Mouse (Mus musculus) intestine, embryonic 16.5 days (tissue): ENCODE measurements around the gene Olfr703. TPM values are rescaled to one million over a fixed set of nuclear protein-coding genes. Genes with fewer than 3 reads are reported as not detected.

Experiments
- ATAC-seq: fragments of 200-750 bp; cut with Nextera tagmentation; 2 replicates; pipeline ENCODE4 v1.8.0; 2017; ENCODE audit warnings: moderate TSS enrichment, moderate library complexity
- H3K27ac ChIP-seq: fragments of 300-500 bp; sonication (generic); 2 replicates; pipeline ENCODE4 v1.5.1; 2014; ENCODE audit warnings: mild to moderate bottlenecking, low read length
- H3K27me3 ChIP-seq: fragments of 300-500 bp; sonication (generic); replicated peaks from 2 replicates; pipeline ENCODE4 v1.6.1; 2014; ENCODE audit warnings: low read length, control low read depth, mixed read lengths; ENCODE audit not compliant: control insufficient read depth, insufficient read depth
- H3K36me3 ChIP-seq: fragments of 300-500 bp; sonication (generic); 2 replicates; pipeline ENCODE4 v1.6.1; 2014; ENCODE audit warnings: low read length, control low read depth; ENCODE audit not compliant: control insufficient read depth, insufficient read depth
- H3K4me1 ChIP-seq: fragments of 300-500 bp; sonication (generic); 2 replicates; pipeline ENCODE4 v1.6.1; 2014; ENCODE audit warnings: low read length, control low read depth, mixed read lengths; ENCODE audit not compliant: control insufficient read depth, insufficient read depth
- H3K4me2 ChIP-seq: fragments of 300-500 bp; sonication (generic); 2 replicates; pipeline ENCODE4 v1.6.1; 2014; ENCODE audit warnings: low read depth, low read length, control low read depth
- H3K4me3 ChIP-seq: fragments of 300-500 bp; sonication (generic); 2 replicates; pipeline ENCODE4 v1.5.1; 2014; ENCODE audit warnings: mild to moderate bottlenecking, low read length
- H3K9ac ChIP-seq: fragments of 300-500 bp; sonication (generic); 2 replicates; pipeline ENCODE4 v1.6.1; 2014; ENCODE audit warnings: low read depth, low read length
- H3K9me3 ChIP-seq: fragments of 300-500 bp; sonication (generic); 2 replicates; pipeline ENCODE4 v1.6.1; 2016; ENCODE audit warnings: low read length, control low read depth; ENCODE audit not compliant: control insufficient read depth
- WGBS: fragments of 180-500 bp; shearing (Covaris S2); extraction: QIAGEN DNeasy Blood & Tissue Kit; methylation state at CpG from one replicate; pipeline ENCODE4 v1.1.7; 2014; 5-methylcytosine and 5-hydroxymethylcytosine counted together
- polyA plus RNA-seq: library from polyadenylated mRNA; unstranded; fragments of >200 nt; fragmentation: Nextera tagmentation; extraction: Ambion mirVana; gene quantifications from 2 replicates; pipeline ENCODE4 v1.2.1, GENCODE M21; 2015

Olfr703 gene
- polyA plus RNA-seq = not detected in 2 replicates

DNA sequence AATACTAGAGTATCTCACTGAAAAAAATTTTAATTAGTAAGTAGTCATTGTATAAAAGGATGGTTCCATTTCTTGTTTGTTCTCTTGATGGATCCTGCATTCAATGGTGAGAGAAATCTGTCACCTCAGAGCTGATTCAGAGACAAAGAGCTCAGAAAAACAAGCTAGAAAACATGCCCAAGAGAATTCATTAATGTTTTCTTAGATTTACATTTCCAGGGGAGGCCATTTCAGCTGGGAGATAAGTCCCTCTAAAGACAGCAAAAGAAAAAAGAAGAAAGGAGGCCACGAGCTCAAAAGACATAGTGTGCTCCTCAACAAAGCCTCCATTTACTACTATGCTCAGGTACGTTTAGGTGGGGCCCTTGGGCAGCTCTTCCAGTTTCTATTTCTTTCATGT lies at the start of gene Olfr703:
TSS of gene Olfr703 (plus strand) at position 301 of the 400 bp plus-strand sequence.
- Histone ChIP-seq H3K4me3 (no peak within 1 kb of the TSS), H3K9me3 (no peaks in the 10 kb centered on the region), H3K4me1 (no peaks in the 10 kb centered on the region), H3K9ac (no peak within 1 kb of the TSS), H3K27ac (no peak within 1 kb of the TSS), H3K27me3 (no peaks in the 10 kb centered on the region), H3K36me3 (no peaks in the 10 kb centered on the region), H3K4me2 (no peak within 1 kb of the TSS)
- 62% methylated on average over 2 of the region's 2 CpGs for WGBS
- no peak for ATAC-seq

DNA sequence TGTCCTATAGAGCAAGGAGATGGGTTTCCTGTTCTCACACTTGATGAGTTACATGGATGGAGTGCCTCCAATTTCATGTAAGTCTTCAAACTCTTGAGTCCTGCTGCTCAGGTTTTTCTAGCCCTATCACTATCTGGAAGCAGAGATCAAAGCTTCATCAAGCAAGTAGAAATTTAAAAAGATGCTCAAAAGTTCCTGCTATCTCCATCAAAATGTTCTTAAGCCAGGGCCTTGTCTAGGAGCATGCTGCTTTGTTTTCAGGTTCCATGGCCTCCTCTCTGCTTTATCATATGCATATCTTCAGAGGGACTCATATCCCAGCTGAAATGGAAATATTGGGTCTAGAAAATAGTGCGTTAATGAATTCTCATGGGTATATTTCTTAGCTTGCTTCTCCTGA lies 34.4 kb upstream of the Olfr703 start, which contains the start of gene Olfr700:
TSS of gene Olfr700 (minus strand) at position 101 of the 400 bp plus-strand sequence.
- Histone ChIP-seq H3K9ac (no peak within 1 kb of the TSS), H3K4me1 (no peaks in the 10 kb centered on the region), H3K36me3 (no peaks in the 10 kb centered on the region), H3K9me3 (no peaks in the 10 kb centered on the region), H3K4me2 (no peak within 1 kb of the TSS), H3K27me3 (no peaks in the 10 kb centered on the region), H3K4me3 (no peak within 1 kb of the TSS), H3K27ac (no peak within 1 kb of the TSS)
- ATAC-seq = no peak
- 87% methylated on average over 1 of the region's 1 CpGs for WGBS

DNA sequence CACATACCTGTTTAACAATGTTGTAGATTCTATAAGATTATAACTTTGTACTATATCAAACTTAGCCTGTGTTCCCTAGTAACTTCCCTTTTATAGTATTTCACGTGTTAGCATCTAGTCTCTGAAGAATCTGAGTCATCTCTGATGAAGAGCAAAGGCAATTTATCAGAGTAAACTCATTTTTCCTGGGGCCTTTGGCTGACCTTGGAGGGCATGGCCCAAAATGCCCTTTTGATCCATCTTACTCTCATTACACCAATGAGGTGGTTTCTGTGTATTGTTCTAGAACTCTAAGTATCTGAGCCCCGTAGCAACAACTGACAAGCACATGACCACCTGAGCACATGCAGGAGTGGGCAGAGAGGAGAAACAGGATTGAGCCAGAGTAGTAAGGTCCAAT lies 29.3 kb upstream of the Olfr703 start, which contains the start of gene Olfr701:
TSS of gene Olfr701 (plus strand) at position 301 of the 400 bp plus-strand sequence.
- no peaks in the 10 kb centered on the region for H3K36me3 ChIP-seq
- no peak within 1 kb of the TSS for H3K4me2 ChIP-seq
- no peaks in the 10 kb centered on the region for H3K27me3 ChIP-seq
- ATAC-seq = no peak
- 69% methylated on average over 2 of the region's 2 CpGs for WGBS
- no peaks in the 10 kb centered on the region for H3K4me1 ChIP-seq
- H3K9ac ChIP-seq = no peak within 1 kb of the TSS
- no peak within 1 kb of the TSS for H3K4me3 ChIP-seq
- H3K9me3 ChIP-seq = no peaks in the 10 kb centered on the region
- H3K27ac ChIP-seq = no peak within 1 kb of the TSS

DNA sequence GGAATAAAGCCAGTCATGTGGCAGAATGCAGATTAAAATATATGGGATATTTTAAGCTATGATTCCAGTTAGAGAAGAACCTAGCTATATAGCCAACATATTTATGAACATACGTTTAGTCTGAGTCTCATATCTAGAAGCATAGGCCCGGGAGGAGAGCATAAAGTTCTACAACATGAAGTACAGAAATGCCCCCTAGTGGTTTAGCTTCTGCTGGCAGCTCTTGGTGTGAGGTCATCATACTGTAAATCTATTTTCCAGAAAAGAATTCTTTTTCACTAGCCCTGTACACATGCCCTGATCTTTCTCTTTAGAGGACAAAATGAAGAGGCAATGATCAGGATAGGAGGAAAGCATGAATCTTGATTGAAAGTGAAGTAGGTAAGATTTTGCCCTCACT lies 27.4 kb upstream of the Olfr703 start:
- no peak for ATAC-seq

DNA sequence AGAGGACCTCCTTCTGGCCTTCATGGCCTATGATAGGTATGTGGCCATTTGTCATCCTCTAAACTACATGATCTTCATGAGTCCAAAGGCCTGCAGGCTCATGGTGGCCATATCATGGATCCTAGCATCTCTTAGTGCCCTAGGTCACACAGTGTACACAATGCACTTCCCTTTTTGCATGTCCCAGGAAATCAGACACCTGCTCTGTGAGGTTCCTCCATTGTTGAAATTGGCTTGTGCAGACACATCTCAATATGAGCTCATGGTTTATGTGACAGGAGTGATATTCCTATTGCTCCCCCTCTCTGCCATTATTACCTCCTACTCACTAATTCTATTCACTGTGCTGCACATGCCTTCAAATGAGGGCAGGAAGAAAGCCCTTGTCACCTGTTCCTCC lies 24.7 kb upstream of the Olfr703 start:
- Histone ChIP-seq H3K4me3 (no peak overlapping the region), H3K27me3 (no peaks in the 10 kb centered on the region)

More for the DNA sequence above, 27.4 kb upstream of the Olfr703 start:
- H3K4me3 ChIP-seq = no peak overlapping the region
- no peaks in the 10 kb centered on the region for H3K27me3 ChIP-seq
- H3K9ac ChIP-seq = no peak overlapping the region
- 48% methylated on average over 2 of the region's 2 CpGs for WGBS
- H3K4me2 ChIP-seq = no peak overlapping the region
- H3K36me3 ChIP-seq = no peaks in the 10 kb centered on the region
- H3K9me3 ChIP-seq = no peaks in the 10 kb centered on the region
- no peak overlapping the region for H3K27ac ChIP-seq
- no peaks in the 10 kb centered on the region for H3K4me1 ChIP-seq

DNA sequence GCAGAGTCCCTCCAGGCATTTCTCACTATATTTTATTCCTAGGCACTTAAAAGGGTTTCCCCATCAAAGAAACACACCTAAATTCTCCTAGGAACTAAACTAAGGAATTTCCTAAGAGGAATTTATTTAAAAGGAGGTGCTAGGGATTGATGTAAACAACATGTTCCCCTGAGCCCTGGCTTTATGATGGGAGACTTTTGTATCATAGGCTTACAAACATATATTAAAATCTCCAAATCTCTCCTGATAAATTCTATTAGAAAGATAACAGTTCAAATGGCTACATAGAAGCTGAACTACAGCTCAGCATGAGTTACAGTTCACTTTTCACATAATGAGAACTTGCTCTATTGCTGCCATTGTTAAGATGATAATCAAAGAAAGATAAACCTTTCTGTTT lies 9.4 kb upstream of the Olfr703 start, which contains the start of gene Olfr702:
TSS of gene Olfr702 (minus strand) at position 101 of the 400 bp plus-strand sequence.
- no peak for ATAC-seq

More for the DNA sequence above, 24.7 kb upstream of the Olfr703 start:
- no peak for ATAC-seq
- Histone ChIP-seq H3K4me2 (no peak overlapping the region), H3K36me3 (no peaks in the 10 kb centered on the region), H3K4me1 (no peaks in the 10 kb centered on the region), H3K9ac (no peak overlapping the region), H3K9me3 (no peaks in the 10 kb centered on the region), H3K27ac (no peak overlapping the region)

DNA sequence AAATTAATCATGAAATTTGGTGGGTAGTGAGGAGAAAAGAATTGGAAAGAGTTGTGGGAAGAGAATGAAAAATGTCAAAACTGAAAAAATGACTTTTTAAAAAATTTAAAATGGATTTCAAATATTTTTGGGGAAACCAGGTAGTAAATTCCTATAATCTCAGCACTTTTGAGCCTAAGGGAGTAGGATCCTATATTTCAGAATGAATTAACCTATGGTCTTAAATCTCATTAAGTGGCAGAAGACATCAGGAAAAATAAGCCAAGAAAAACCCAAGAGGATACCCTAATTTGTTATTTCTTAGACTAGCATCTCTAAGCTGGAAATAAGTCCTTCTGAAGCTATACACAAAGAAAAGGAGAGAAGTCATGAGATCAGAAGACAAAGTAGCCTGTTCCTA lies 19.7 kb downstream of the Olfr703 start, which contains the start of gene Olfr704:
TSS of gene Olfr704 (plus strand) at position 301 of the 400 bp plus-strand sequence.
- H3K4me2 ChIP-seq = no peak within 1 kb of the TSS
- H3K9ac ChIP-seq = no peak within 1 kb of the TSS
- H3K4me3 ChIP-seq = no peak within 1 kb of the TSS
- no peaks in the 10 kb centered on the region for H3K4me1 ChIP-seq
- ATAC-seq = no peak
- no peak within 1 kb of the TSS for H3K27ac ChIP-seq
- no peaks in the 10 kb centered on the region for H3K36me3 ChIP-seq
- H3K27me3 ChIP-seq = no peaks in the 10 kb centered on the region
- no peaks in the 10 kb centered on the region for H3K9me3 ChIP-seq

More for the DNA sequence above, 9.4 kb upstream of the Olfr703 start, which contains the start of gene Olfr702:
- Histone ChIP-seq H3K36me3 (no peaks in the 10 kb centered on the region), H3K9me3 (no peaks in the 10 kb centered on the region), H3K9ac (no peak within 1 kb of the TSS), H3K27me3 (no peaks in the 10 kb centered on the region), H3K4me2 (no peak within 1 kb of the TSS), H3K27ac (no peak within 1 kb of the TSS), H3K4me3 (no peak within 1 kb of the TSS), H3K4me1 (no peaks in the 10 kb centered on the region)

DNA sequence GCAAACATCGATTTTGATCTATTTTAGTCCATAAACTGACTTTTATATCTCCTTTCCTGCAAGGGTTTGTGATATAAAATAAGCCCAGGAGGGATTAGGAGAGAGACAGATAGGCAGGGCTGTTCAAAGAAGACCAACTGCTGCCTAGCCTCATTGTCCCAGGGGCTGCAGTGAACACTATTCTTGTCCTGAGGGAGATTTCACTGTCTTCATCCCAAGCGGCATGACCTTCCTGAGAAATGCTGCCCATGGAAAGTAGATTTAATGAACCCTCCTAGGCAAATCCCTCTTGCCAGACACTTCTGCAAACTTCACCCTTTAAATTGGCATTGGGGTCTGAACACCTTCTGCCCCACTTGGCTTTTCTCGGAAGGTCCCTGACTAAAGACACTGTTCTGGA lies 33.6 kb downstream of the Olfr703 start, which contains the start of gene Olfr705:
TSS of gene Olfr705 (minus strand) at position 101 of the 400 bp plus-strand sequence.
- Histone ChIP-seq H3K4me3 (no peak within 1 kb of the TSS), H3K27me3 (no peaks in the 10 kb centered on the region), H3K9ac (no peak within 1 kb of the TSS), H3K9me3 (no peaks in the 10 kb centered on the region), H3K4me1 (no peaks in the 10 kb centered on the region), H3K27ac (no peak within 1 kb of the TSS), H3K36me3 (no peaks in the 10 kb centered on the region), H3K4me2 (no peak within 1 kb of the TSS)
- ATAC-seq = no peak
- 81% methylated on average over 3 of the region's 3 CpGs for WGBS

DNA sequence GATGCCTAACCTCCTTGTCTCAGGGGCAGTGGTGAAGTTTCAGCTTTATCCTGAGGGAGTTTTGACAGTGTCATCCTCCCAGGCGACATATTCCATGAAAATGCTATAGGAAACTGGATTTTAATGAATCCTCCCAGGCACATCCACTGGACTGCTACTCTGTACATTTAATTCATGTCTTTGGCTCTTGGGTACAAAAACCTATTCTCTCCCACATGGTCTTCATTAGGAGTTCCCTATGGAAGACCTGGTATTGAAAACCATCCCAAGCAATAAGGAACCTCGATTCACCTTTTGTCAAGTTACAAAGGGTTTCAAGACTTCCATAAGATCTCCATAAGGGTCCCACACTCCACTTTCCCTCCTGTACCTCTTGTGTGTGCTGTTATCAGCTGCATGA lies 44.9 kb downstream of the Olfr703 start, which contains the start of gene Olfr706:
TSS of gene Olfr706 (minus strand) at position 101 of the 400 bp plus-strand sequence.
- Histone ChIP-seq H3K4me1 (no peaks in the 10 kb centered on the region), H3K4me2 (no peak within 1 kb of the TSS), H3K4me3 (no peak within 1 kb of the TSS), H3K9me3 (no peaks in the 10 kb centered on the region), H3K27me3 (no peaks in the 10 kb centered on the region), H3K27ac (no peak within 1 kb of the TSS), H3K9ac (no peak within 1 kb of the TSS), H3K36me3 (no peaks in the 10 kb centered on the region)
- no peak for ATAC-seq
- WGBS = 86% methylated on average over 2 of the region's 2 CpGs
